Mouse (Mus musculus) small intestine, adult 2 months (tissue): Measurements from ENCODE around the gene Ccdc106.
A peak's percentile ranks its signal among the peaks of the same experiment; 100 is the strongest.

Experiments used
- CTCF ChIP-seq: fragments of 200-500 bp; IDR thresholded peaks from 2 replicates; pipeline ENCODE4 v1.5.1; 2012; ENCODE audit warnings: low read depth, mild to moderate bottlenecking, control low read depth, inconsistent platforms, low read length, moderate library complexity, mixed read lengths; ENCODE audit not compliant: insufficient replicate concordance, insufficient read length; ENCODE audit errors: extremely low read depth
- POLR2A ChIP-seq: fragments of 200-500 bp; IDR thresholded peaks from 2 replicates; pipeline ENCODE4 v1.6.1; 2012; ENCODE audit warnings: low read depth, mild to moderate bottlenecking, control low read depth, inconsistent platforms, low read length, moderate library complexity

DNA sequence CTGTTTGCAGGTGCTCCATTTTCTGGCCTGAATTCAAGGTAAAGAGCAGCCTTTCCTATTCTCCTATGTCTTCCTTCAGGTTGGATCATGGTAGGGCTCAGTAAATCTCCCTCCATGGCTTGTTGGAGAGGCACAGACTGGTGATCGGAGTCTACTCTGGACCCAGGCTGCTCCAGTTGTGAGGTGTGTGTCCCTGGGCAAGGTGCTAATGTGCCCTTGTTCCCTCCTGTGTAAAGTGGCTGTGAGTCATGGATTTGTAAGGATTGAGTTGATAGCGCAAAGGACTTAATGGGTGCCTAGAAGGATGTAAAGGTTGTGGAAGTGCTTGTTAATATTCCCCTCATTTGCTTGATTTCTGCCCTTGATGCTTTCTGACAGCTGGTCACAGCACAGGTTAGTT lies 61.6 kb downstream of the Ccdc106 start:
- TF ChIP-seq POLR2A, result peak; percentile 67; the same call in 1 of the 2 replicates
- TF ChIP-seq CTCF, result no peak
